Mouse (Mus musculus) ES-E14 (cell line): ENCODE measurements around the gene Marf1.

ENCODE experiments used
- CHD2 ChIP-seq: IDR thresholded peaks from 2 replicates; pipeline ENCODE4 v1.6.1; 2014; ENCODE audit warnings: mild to moderate bottlenecking, low read depth, low read length, inconsistent platforms
- HCFC1 ChIP-seq: IDR thresholded peaks from 2 replicates; pipeline ENCODE4 v1.6.1; 2012; ENCODE audit warnings: low read length, inconsistent platforms, borderline replicate concordance; ENCODE audit not compliant: insufficient read depth
- MAFK ChIP-seq: IDR thresholded peaks from 2 replicates; pipeline ENCODE4 v1.6.1; 2014; ENCODE audit warnings: mild to moderate bottlenecking, low read depth, low read length, inconsistent platforms; ENCODE audit not compliant: insufficient read depth
- ZC3H11A ChIP-seq: IDR thresholded peaks from 2 replicates; pipeline ENCODE4 v1.6.1; 2012; ENCODE audit warnings: low read depth, mild to moderate bottlenecking, inconsistent platforms, low read length, borderline replicate concordance
- ZNF384 ChIP-seq: IDR thresholded peaks from 2 replicates; pipeline ENCODE4 v1.6.1; 2012; ENCODE audit warnings: low read depth, low read length, inconsistent platforms

GRCm38 (mm10) chr16:14151718-14152117 lies 11.4 kb downstream of the Marf1 start:
- TF ChIP-seq ZC3H11A (no peak), MAFK (no peak), ZNF384 (no peak), HCFC1 (no peak), CHD2 (no peak)
